Mouse (Mus musculus) liver, postnatal 0 days (tissue): ENCODE measurements around the gene Mmp13. TPM values are rescaled to one million over a fixed set of nuclear protein-coding genes. Genes with fewer than 3 reads are reported as not detected.
"Not testable (repeated sequence)": the region's sequence is repeated elsewhere in the genome, so short reads cannot be mapped to it uniquely, and the experiment has no call there.

ENCODE experiments used
- ATAC-seq: fragments of 200-750 bp; cut with Nextera tagmentation; 2 replicates; pipeline ENCODE4 v1.8.0; 2017; ENCODE audit warnings: mild to moderate bottlenecking, moderate library complexity
- DNase-seq: peaks from one replicate; pipeline ENCODE4 v3.0.0-alpha.2; 2016
- H3K27ac ChIP-seq: fragments of 300-500 bp; sonication (generic); 2 replicates; pipeline ENCODE4 v1.5.1; 2014; ENCODE audit warnings: antibody characterized with exemption, moderate library complexity, mild to moderate bottlenecking, low read depth
- H3K27me3 ChIP-seq: fragments of 300-500 bp; sonication (generic); 2 replicates; pipeline ENCODE4 v1.6.1; 2014; ENCODE audit warnings: low read length, control low read depth, mixed read lengths; ENCODE audit not compliant: insufficient read depth
- H3K36me3 ChIP-seq: fragments of 300-500 bp; sonication (generic); replicated peaks from 2 replicates; pipeline ENCODE4 v1.6.1; 2014; ENCODE audit warnings: mild to moderate bottlenecking, control low read depth, low read length, moderate library complexity, mixed read lengths; ENCODE audit not compliant: insufficient read depth
- H3K4me1 ChIP-seq: fragments of 300-500 bp; sonication (generic); 2 replicates; pipeline ENCODE4 v1.6.1; 2014; ENCODE audit warnings: antibody characterized with exemption, mild to moderate bottlenecking, control low read depth; ENCODE audit not compliant: insufficient read depth
- H3K4me2 ChIP-seq: fragments of 300-500 bp; sonication (generic); 2 replicates; pipeline ENCODE4 v1.6.1; 2014; ENCODE audit warnings: low read depth, mild to moderate bottlenecking, low read length, moderate library complexity, mixed read lengths
- H3K4me3 ChIP-seq: fragments of 300-500 bp; sonication (generic); 2 replicates; pipeline ENCODE4 v1.5.1; 2014; ENCODE audit warnings: low read depth, low read length
- H3K9ac ChIP-seq: fragments of 300-500 bp; sonication (generic); replicated peaks from 2 replicates; pipeline ENCODE4 v1.6.1; 2014; ENCODE audit warnings: mild to moderate bottlenecking, moderate library complexity
- H3K9me3 ChIP-seq: fragments of 300-500 bp; sonication (generic); 2 replicates; pipeline ENCODE4 v1.6.1; 2016; ENCODE audit warnings: mild to moderate bottlenecking, control low read depth, low read length, mixed read lengths
- CTCF ChIP-seq: sonication (generic); IDR thresholded peaks from 2 replicates; pipeline ENCODE4 v1.5.1; 2016; ENCODE audit warnings: antibody characterized with exemption, low read depth
- EP300 ChIP-seq: IDR thresholded peaks from 2 replicates; pipeline ENCODE4 v1.6.1; 2016; ENCODE audit warnings: antibody characterized with exemption, low read depth, mild to moderate bottlenecking
- WGBS: fragments of 180-500 bp; shearing (Covaris S2); extraction: QIAGEN DNeasy Blood & Tissue Kit; methylation state at CpG from one replicate; pipeline ENCODE4 v1.1.7; 2014; ENCODE audit not compliant: insufficient replicate concordance; 5-methylcytosine and 5-hydroxymethylcytosine counted together
- polyA plus RNA-seq: library from polyadenylated mRNA; unstranded; fragments of >200 nt; fragmentation: Nextera tagmentation; extraction: Ambion mirVana; gene quantifications from 2 replicates; pipeline ENCODE4 v1.2.1, GENCODE M21; 2015

The Mmp13 gene
- polyA plus RNA-seq, 1 experiment from 2014 or later: 0.28 TPM

DNA sequence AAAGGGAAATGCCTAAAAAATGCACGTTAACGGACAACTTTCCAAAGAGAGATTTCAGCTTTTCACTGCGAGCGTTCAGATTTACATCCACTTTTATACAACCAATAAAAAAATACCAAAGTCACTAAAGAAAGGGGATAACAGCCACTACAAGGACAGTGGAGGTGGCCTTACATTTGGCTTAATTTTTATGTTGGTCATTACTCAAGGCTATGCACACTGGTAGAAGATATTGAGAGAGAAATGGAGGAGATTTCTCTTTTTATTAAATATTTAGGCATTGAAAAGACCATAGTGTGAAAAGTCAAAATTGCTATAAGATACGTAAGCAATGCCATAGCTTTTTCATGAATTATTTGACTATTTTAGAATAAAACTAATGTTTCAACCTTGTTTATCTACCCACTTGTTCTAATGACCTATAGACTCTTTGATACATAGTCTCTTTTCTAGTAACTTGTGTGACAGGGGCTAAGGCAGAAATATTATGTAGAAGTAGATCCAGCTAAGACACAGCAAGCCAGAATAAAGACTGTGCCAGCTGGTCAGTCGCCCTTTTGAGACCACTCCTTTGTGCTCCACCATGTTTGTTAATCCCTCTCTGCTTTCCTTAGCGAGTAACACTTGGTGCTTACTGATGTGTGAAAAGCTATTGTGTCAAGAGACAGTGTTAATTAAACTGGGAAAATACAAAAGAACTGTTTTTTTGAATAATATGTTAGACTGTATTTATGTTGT is 10.4 kb downstream of the Mmp13 start:
- Histone ChIP-seq H3K9ac (no peak overlapping the region), H3K9me3 (no peaks in the 10 kb centered on the region), H3K4me1 (no peaks in the 10 kb centered on the region), H3K4me2 (no peak overlapping the region), H3K27me3 (no peaks in the 10 kb centered on the region), H3K4me3 (no peak overlapping the region), H3K27ac (no peak overlapping the region), H3K36me3 (no peaks in the 10 kb centered on the region)
- DNase-seq (no peak), ATAC-seq (no peak)
- TF ChIP-seq EP300 (no peak), CTCF (no peak)
- WGBS: 75% methylated on average over 7 of the region's 7 CpGs

GRCm38 (mm10) chr9:7283303-7283684 is 11.0 kb downstream of the Mmp13 start:
- H3K9ac ChIP-seq, H3K4me1 ChIP-seq, H3K4me2 ChIP-seq, H3K9me3 ChIP-seq, H3K36me3 ChIP-seq, ATAC-seq, H3K27me3 ChIP-seq, H3K4me3 ChIP-seq, DNase-seq, H3K27ac ChIP-seq: not testable (repeated sequence)
- 84% methylated on average over 2 of the region's 2 CpGs for WGBS

DNA sequence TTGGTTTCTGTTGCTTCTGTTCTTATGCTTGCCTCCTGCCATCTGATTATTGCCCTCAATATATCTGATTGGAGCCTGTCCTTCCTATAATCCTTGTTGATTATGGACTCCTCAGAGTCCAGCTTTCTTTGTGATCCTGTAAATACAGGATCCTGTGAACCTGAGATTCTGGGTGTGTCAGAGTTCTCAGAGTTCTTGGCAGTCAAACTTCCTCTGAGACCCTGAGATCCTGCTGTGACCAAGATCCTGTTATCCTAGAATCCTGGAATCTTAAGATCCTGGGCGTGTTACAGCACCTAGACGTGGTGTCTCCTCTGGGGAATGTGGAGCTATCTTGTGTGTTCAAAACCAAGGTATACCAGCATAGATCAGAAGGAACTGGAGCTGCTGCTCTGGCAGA is 17.2 kb downstream of the Mmp13 start:
- H3K9me3 ChIP-seq: no peaks in the 10 kb centered on the region
- TF ChIP-seq EP300 (no peak), CTCF (no peak)
- no peak overlapping the region for H3K27ac ChIP-seq
- no peaks in the 10 kb centered on the region for H3K27me3 ChIP-seq
- no peaks in the 10 kb centered on the region for H3K36me3 ChIP-seq
- no peaks in the 10 kb centered on the region for H3K4me1 ChIP-seq
- no peak overlapping the region for H3K9ac ChIP-seq
- ATAC-seq (no peak), DNase-seq (no peak)
- no peak overlapping the region for H3K4me2 ChIP-seq
- H3K4me3 ChIP-seq: no peak overlapping the region
- WGBS: 68% methylated on average over 2 of the region's 2 CpGs

DNA sequence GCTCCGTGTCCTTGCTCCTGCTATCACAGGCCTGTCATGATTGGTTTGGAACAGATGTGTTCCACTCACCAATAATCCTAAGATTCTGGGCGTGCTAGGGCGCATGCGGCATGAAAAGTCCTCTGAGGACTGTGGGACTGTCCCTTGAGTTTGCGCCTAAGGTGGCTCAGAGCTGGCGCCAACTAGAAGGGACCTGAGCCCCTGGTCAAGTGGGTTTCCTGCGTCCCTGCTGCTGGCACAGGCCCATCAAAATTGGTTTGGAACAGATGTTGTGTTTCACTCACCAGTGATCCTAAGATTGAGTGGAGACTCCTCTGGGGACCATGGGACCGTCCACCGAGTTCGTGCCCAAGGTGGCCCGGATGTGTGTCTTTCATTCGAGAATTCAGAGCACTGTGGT is 17.6 kb downstream of the Mmp13 start:
- WGBS: 86% methylated on average over 12 of the region's 12 CpGs
- H3K9ac ChIP-seq: no peak overlapping the region
- TF ChIP-seq EP300 (no peak), CTCF (no peak)
- ATAC-seq (no peak), DNase-seq (no peak)
- no peaks in the 10 kb centered on the region for H3K27me3 ChIP-seq
- no peaks in the 10 kb centered on the region for H3K36me3 ChIP-seq
- H3K9me3 ChIP-seq: no peaks in the 10 kb centered on the region
- H3K4me1 ChIP-seq: no peaks in the 10 kb centered on the region
- no peak overlapping the region for H3K27ac ChIP-seq
- no peak overlapping the region for H3K4me3 ChIP-seq
- no peak overlapping the region for H3K4me2 ChIP-seq

DNA sequence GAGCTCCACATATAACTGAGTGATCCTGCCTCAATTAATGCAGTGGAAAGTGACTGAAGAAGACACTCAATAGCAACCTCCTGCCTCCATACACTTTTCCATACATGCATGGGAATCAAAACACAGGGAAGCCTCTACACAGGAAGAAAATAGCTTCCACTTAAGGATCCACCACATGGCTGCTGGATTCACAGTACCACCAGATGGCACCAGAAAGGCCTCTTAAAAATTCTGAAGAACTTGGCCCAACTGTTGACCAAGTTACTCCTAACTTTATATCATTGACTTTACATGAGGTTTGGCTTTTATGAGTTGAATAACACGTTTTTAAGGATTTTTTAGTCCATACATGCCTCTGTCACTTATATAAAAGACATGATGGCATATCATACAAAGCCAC is 19.8 kb downstream of the Mmp13 start:
- H3K9me3 ChIP-seq: no peaks in the 10 kb centered on the region
- no peak overlapping the region for H3K9ac ChIP-seq
- H3K4me1 ChIP-seq: no peaks in the 10 kb centered on the region
- no peak overlapping the region for H3K4me2 ChIP-seq
- ATAC-seq: no peak
- H3K36me3 ChIP-seq: no peaks in the 10 kb centered on the region
- H3K27me3 ChIP-seq: no peaks in the 10 kb centered on the region
- 12% methylated on average over 1 of the region's 1 CpGs for WGBS
- TF ChIP-seq CTCF (0 out of 2 replicates have a peak, but pooled peaks have one; percentile 3), EP300 (no peak)
- DNase-seq: no peak
- no peak overlapping the region for H3K27ac ChIP-seq
- no peak overlapping the region for H3K4me3 ChIP-seq

GRCm38 (mm10) chr9:7331847-7332246 is 59.5 kb downstream of the Mmp13 start:
- H3K27me3 ChIP-seq: no peaks in the 10 kb centered on the region
- no peak for ATAC-seq
- H3K27ac ChIP-seq: no peak overlapping the region
- no peak overlapping the region for H3K4me3 ChIP-seq
- no peak overlapping the region for H3K9ac ChIP-seq
- DNase-seq: no peak
- H3K4me2 ChIP-seq: no peak overlapping the region
- H3K36me3 ChIP-seq: no peaks in the 10 kb centered on the region
- TF ChIP-seq CTCF: no peak
- no peak for TF ChIP-seq EP300
- no peaks in the 10 kb centered on the region for H3K4me1 ChIP-seq
- no peaks in the 10 kb centered on the region for H3K9me3 ChIP-seq

Other genes starting within 250 kb of the Mmp13 start
- 1.3 and 1.5 TPM in 2 replicates for gene Dync2h1, start 88.1 kb upstream of the Mmp13 start, polyA plus RNA-seq
- gene Dcun1d5, start 88.0 kb upstream of the Mmp13 start, polyA plus RNA-seq: 46.0 and 50.2 TPM in 2 replicates
- gene Mmp12, start 71.9 kb downstream of the Mmp13 start, polyA plus RNA-seq: 0.27 and 0.63 TPM in 2 replicates
- not detected in 2 replicates for gene Mmp1b, start 115.5 kb downstream of the Mmp13 start, polyA plus RNA-seq
- gene Mmp3, start 173.3 kb downstream of the Mmp13 start, polyA plus RNA-seq: not detected in 2 replicates
- not detected in 2 replicates for gene Mmp10, start 229.8 kb downstream of the Mmp13 start, polyA plus RNA-seq